Mouse (Mus musculus): Measurements from ENCODE around the gene Myoz1. TPM values are rescaled to one million over a fixed set of nuclear protein-coding genes. Genes with fewer than 3 reads are reported as not detected.

The Myoz1 gene
- polyA plus RNA-seq, 1 experiment from 2014 or later: not detected

DNA sequence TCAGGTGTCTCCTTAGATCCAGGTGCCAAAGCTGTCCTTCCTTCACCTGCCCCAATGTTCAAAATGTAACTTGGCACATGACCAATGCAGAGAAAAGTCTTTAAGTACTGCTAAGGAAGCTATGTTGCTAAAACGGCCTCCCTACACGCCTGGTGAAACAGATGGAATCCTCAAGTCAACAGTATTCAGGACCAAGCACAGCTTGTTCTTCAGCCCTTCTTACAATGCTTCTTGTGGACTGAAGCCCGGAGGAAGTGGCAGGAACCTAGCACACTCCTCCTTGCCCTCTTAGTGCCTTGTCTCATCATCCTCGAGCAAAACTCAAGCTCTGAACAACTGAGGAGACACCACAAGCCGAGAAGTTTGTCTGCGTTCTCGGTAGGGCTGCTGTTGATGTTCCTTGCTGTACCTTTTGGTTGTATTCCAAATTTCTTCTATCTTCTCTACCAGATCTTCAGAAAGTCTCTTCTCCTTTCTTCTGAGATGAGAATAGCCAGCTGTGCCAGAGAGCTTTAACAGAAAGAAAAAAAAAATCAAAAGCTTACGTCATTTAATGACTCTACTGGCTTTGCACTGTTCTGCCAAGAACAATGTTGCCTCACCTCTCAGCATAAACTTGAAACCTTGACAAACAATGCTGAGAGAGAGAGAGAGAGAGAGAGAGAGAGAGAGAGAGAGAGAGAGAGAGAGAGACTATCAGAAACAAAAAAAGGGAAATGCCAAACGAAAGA, 48.8 kb downstream of the Myoz1 start:
- H3K9me3 ChIP-seq: no peaks in the 10 kb centered on the region
- 0 out of 2 replicates have a peak overlapping the region, but pooled peaks have one; percentile 11 for H3K27ac ChIP-seq (replicated peaks)
- H3K4me1 ChIP-seq (replicated peaks): no peaks in the 10 kb centered on the region
- no peaks in the 10 kb centered on the region for H3K27me3 ChIP-seq
- H3K4me2 ChIP-seq: no peak overlapping the region
- no peak overlapping the region for H3K9ac ChIP-seq
- WGBS: 88% methylated on average over 9 of the region's 9 CpGs
- peaks cover 10% of the 10 kb centered on the region; the same call in 1 of the 2 replicates for H3K36me3 ChIP-seq
- H3K4me3 ChIP-seq: no peak overlapping the region
- ATAC-seq (ENCODE audit: low FRiP score, low read depth): no peak

DNA sequence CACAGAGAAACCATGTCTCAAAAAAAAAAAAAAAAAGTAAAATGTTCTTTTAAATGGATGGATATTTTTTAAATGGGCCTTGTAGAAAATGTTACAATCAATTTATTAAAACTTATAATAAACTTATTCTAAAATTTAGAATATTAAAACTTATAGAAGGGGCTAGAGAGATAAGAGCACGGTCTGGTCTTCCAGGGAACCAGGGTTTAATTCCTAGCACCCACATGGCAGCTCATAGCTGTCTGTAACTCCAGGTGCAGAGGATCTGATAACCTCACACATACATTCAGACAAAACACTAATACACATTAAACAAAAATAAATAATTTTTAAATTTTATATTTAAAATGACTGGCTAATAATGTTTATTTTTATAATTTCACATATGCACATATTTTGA, 55.1 kb downstream of the Myoz1 start:
- no peak overlapping the region for H3K4me3 ChIP-seq
- H3K4me2 ChIP-seq: no peak overlapping the region
- H3K9ac ChIP-seq: no peak overlapping the region
- no peaks in the 10 kb centered on the region for H3K27me3 ChIP-seq
- H3K9me3 ChIP-seq: no peaks in the 10 kb centered on the region
- H3K4me1 ChIP-seq (replicated peaks): no peaks in the 10 kb centered on the region
- no peaks in the 10 kb centered on the region for H3K36me3 ChIP-seq
- H3K27ac ChIP-seq (replicated peaks): no peak overlapping the region
- no peak for ATAC-seq (ENCODE audit: low FRiP score, low read depth)
- 97% methylated on average over 1 of the region's 1 CpGs for WGBS

DNA sequence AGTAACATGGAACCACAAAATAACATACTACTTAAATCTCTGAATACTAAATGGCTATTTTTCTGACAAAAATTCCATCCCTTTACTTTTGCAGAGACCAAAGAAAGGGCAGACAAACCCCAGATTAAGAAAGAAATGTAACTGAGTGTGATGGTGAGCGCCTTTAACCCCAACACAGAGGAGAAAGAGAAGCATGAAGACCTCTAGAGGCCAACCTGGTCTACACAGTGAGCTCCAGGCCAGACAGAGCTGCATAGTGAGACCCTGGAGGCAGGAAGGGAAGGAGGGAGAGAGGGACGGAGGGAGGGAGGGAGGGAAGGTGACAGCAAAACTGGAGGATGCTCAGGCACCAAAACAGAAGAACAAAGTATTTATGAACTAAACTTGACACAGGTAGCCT, 56.1 kb downstream of the Myoz1 start:
- H3K4me1 ChIP-seq (replicated peaks): 0 out of 2 replicates have a peak, but pooled peaks cover 6% of the 10 kb centered on the region
- H3K36me3 ChIP-seq: no peaks in the 10 kb centered on the region
- no peak overlapping the region for H3K27ac ChIP-seq (replicated peaks)
- no peaks in the 10 kb centered on the region for H3K27me3 ChIP-seq
- no peak overlapping the region for H3K9ac ChIP-seq
- 67% methylated on average over 2 of the region's 2 CpGs for WGBS
- no peak for ATAC-seq (ENCODE audit: low FRiP score, low read depth)
- H3K9me3 ChIP-seq: no peaks in the 10 kb centered on the region
- no peak overlapping the region for H3K4me2 ChIP-seq
- H3K4me3 ChIP-seq: no peak overlapping the region

DNA sequence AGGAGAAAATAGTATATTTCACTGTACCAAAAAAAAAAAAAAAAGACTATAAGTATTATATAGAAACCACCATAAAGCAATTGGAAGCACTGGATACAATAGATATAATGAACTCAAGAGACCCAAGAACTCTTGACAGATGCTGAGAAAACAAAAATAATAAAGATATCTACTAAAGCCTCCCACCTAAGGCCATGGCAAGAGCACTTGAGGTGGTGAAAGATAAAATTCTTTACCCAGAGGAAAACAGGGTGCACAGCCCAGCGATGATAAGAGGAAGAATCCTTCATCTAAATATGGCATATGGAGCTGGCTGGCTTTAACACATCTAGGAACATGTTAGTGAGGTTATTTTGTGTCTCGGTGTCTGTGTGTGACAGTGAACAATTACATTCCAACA, 56.8 kb downstream of the Myoz1 start:
- H3K27ac ChIP-seq (replicated peaks): no peak overlapping the region
- no peak for ATAC-seq (ENCODE audit: low FRiP score, low read depth)
- 0 out of 2 replicates have a peak, but pooled peaks cover 6% of the 10 kb centered on the region for H3K4me1 ChIP-seq (replicated peaks)
- H3K36me3 ChIP-seq: no peaks in the 10 kb centered on the region
- H3K9ac ChIP-seq: no peak overlapping the region
- no peak overlapping the region for H3K4me2 ChIP-seq
- H3K4me3 ChIP-seq: no peak overlapping the region
- H3K27me3 ChIP-seq: no peaks in the 10 kb centered on the region
- no peaks in the 10 kb centered on the region for H3K9me3 ChIP-seq
- WGBS: 82% methylated on average over 2 of the region's 2 CpGs

Small RNA genes lying within 50 kb of the gene (microRNA-seq; reads per million reads assigned to microRNA genes)
- gene Mir6946: 0.87 reads per million

Other genes with a start within 250 kb of the Myoz1 start
- gene Cfap70, start 204.3 kb downstream of the Myoz1 start, polyA plus RNA-seq (2015; fragmentation: Nextera tagmentation; extraction: Ambion mirVana): 1.1 and 1.5 TPM in 2 replicates
- 15.8 and 20.6 TPM in 2 replicates for gene Anxa7, start 176.4 kb downstream of the Myoz1 start, polyA plus RNA-seq (2015; fragmentation: Nextera tagmentation; extraction: Ambion mirVana)
- gene Mss51, start 159.6 kb downstream of the Myoz1 start, polyA plus RNA-seq (2015; fragmentation: Nextera tagmentation; extraction: Ambion mirVana): 0.39 and 0.67 TPM in 2 replicates
- gene Ppp3cb, start 110.0 kb downstream of the Myoz1 start, polyA plus RNA-seq (2015; fragmentation: Nextera tagmentation; extraction: Ambion mirVana): 86.6 and 90.7 TPM in 2 replicates
- gene Usp54, start 15.5 kb downstream of the Myoz1 start, polyA plus RNA-seq (2015; fragmentation: Nextera tagmentation; extraction: Ambion mirVana): 10.3 and 11.2 TPM in 2 replicates
- gene Synpo2l, start 11.8 kb upstream of the Myoz1 start, polyA plus RNA-seq (2015; fragmentation: Nextera tagmentation; extraction: Ambion mirVana): 0.13 and 0.14 TPM in 2 replicates
- gene Sec24c, start 17.8 kb upstream of the Myoz1 start, polyA plus RNA-seq (2015; fragmentation: Nextera tagmentation; extraction: Ambion mirVana): 89.5 and 101 TPM in 2 replicates
- gene Fut11, start 38.4 kb upstream of the Myoz1 start, polyA plus RNA-seq (2015; fragmentation: Nextera tagmentation; extraction: Ambion mirVana): 29.8 and 30.4 TPM in 2 replicates
- gene Chchd1, start 46.5 kb upstream of the Myoz1 start, polyA plus RNA-seq (2015; fragmentation: Nextera tagmentation; extraction: Ambion mirVana): 172 and 184 TPM in 2 replicates
- gene Zswim8, start 51.0 kb upstream of the Myoz1 start, polyA plus RNA-seq (2015; fragmentation: Nextera tagmentation; extraction: Ambion mirVana): 45.1 and 46.9 TPM in 2 replicates
- gene Ndst2, start 78.0 kb upstream of the Myoz1 start, polyA plus RNA-seq (2015; fragmentation: Nextera tagmentation; extraction: Ambion mirVana): 18.6 and 19.9 TPM in 2 replicates
- gene Camk2g, start 137.5 kb upstream of the Myoz1 start, polyA plus RNA-seq (2015; fragmentation: Nextera tagmentation; extraction: Ambion mirVana): 161 and 183 TPM in 2 replicates
- 0.21 and 0.26 TPM in 2 replicates for gene Plau, start 180.1 kb upstream of the Myoz1 start, polyA plus RNA-seq (2015; fragmentation: Nextera tagmentation; extraction: Ambion mirVana)

All from hindbrain, embryonic 15.5 days (tissue).